Mouse (Mus musculus) CD4-positive, CD25-positive, alpha-beta regulatory T cell, adult 4 months (primary cell): ENCODE results near the gene Fgf3. TPM values are rescaled to one million over a fixed set of nuclear protein-coding genes. Genes with fewer than 3 reads are reported as not detected.

Experiments
- ATAC-seq: one replicate; pipeline ENCODE4 v1.8.0; 2017
- polyA plus RNA-seq, 2 experiments: library from polyadenylated mRNA; unstranded; fragments of 100-300 nt; shearing (Covaris generic); gene quantifications; one replicate each; pipeline ENCODE4 v1.2.1; 2017

The Fgf3 gene
- not detected for polyA plus RNA-seq

DNA sequence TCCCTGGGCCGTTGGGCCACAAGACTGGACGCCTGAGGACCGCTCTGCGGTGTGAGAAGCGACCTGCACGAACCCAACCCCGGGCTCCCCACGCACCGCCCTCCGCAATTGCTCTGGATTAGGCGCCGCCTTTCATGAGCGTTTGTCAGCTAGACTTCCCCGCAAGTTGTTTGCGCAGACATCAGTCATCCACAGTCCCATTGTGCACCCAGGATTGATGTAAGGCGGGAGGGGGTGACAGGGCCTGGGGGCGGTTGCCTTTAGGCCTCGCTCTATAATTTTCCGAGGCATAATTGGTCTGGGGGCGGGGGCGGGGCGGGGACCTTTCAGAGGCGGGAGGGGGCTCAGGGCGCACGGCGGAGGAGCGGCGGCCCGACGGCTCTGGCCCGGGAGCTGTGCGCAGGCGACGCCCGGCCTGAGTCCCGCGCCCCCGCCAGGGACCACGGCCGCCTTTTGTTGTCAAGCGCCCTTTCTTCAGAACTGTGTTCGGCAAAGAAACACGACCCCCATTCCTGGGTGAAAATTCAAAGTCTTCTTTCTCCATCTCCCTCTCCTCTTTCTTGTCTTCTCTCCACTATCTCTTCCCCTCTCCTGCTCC, at the start of gene Fgf3:
Gene Fgf3, plus strand, starts transcription at position 193 of the 598 bp plus-strand sequence.
- no peak for ATAC-seq

DNA sequence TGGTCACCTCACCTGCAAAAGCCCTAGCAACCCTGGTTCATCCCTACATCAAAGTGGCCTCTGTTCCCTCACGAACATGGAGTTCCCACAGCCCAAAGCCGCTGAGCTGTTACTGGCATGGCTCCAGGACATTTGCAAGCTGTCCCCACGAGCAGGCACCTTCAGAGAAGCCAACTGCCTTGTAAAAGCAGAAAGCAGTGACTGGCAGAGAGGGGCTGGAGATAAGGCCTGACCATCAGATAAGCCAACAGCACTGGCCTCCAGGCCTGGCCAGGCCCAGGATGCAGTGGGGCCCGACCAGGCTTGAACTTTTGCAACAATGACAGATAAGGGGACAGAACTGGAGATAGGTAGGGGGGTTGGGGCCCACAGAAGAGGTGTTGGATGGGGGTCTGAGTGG, 49.3 kb upstream of the Fgf3 start:
- ATAC-seq, result no peak

DNA sequence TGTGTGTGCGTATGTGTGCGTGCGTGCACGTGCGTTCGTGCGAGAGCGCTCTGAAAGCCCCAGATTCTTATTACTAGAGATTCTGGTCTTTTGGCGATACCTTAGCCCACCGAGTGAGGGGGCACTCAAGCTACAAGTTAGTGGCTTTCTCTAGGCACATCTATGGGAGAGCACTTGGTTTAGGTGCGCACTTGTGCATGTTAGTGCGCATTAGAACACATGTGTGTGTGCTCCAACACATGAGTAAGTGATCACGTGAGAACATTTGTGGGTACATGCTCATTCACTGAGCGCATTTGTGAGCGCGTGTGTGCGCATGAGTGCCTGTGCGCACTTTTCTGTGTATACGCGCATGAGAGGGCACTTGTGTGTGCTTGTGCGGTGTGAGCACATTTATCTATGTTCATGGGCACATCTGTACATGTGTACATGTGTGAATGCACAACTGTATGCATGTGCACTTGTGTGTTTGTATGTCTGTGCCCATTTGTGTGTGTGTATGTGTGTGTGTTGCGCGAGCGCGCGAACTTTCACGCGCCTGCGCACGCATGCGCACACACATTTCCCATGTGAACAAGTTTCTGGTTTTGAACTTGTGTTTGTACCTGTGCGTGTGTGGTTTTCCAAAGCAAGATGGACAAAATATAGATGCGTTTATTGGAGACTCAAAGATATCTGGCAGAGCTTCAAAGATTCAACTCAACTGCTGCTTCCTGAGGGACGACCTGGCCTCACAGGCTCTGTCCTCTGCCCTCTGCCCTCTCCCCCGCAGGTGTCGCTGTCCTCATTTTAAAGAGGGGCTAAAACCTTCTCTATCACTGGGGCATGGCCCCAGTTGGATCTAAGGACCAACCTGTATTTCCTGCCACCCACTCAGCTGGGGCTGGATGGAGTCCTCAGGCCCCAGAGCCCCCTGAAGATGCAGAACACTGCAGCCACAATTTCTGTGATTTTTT, 48.0 kb upstream of the Fgf3 start:
- no peak for ATAC-seq

DNA sequence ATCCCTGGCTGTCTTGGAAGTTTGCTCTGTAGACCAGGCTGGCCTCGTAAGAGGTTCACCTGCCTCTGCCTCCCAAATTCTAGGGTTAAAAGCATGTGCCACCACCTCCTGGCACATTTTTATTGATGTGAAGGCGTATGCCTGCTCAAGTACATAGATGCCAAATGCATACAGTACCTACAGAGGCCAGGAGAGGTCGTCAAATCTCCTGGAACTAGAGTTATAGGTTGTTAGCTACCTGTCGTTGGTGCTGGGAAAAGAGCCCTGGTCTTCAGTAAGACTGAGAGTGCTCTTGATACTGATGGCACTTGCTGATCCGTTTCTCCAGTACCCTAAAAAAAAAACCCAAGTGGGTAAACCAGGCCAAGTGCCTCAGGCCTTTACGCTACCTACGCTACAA, 46.5 kb upstream of the Fgf3 start:
- ATAC-seq, result no peak

DNA sequence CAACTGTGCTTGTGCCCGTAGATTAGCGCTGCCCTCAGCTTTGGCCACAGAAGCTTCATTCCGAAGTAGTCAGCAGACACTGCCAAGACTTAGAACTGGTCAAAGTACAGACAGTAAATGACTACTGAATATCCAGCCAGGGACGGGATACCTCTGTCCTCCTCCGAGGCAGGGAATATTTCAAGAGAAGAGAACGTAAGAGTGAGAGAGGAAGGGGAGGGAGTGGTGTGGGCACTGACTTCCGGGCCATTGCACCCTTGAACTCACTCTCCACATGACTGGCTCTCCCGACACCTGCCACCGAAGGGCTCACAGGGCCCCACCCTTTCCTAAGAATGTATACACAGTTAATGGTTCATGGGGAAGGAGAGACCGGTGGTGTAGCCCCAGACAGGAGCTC, 44.6 kb upstream of the Fgf3 start:
- no peak for ATAC-seq

DNA sequence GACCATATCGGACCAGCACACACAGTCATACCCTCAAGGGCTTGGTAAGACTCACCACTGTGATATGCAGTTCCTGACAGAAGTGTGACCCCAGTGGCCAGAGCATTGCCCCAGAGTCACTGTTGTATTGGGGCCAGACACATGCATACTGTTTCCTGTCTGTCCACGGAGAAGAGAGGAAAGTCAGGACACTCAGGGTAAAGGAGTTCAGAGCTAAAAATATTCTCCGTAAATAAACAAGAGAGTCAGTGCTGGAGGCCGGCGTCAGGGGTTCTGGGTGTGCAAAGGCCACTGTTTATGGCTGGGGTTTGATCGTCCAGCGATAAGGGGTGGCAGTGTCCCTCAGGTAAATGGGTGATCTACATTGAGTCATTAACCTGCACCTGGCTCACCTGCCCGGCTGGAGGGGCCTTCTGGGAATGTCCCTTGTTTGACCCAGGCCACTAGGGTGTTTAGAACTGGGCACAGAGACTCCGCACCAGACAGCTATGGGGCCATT, 41.9 kb upstream of the Fgf3 start:
- ATAC-seq, result no peak

DNA sequence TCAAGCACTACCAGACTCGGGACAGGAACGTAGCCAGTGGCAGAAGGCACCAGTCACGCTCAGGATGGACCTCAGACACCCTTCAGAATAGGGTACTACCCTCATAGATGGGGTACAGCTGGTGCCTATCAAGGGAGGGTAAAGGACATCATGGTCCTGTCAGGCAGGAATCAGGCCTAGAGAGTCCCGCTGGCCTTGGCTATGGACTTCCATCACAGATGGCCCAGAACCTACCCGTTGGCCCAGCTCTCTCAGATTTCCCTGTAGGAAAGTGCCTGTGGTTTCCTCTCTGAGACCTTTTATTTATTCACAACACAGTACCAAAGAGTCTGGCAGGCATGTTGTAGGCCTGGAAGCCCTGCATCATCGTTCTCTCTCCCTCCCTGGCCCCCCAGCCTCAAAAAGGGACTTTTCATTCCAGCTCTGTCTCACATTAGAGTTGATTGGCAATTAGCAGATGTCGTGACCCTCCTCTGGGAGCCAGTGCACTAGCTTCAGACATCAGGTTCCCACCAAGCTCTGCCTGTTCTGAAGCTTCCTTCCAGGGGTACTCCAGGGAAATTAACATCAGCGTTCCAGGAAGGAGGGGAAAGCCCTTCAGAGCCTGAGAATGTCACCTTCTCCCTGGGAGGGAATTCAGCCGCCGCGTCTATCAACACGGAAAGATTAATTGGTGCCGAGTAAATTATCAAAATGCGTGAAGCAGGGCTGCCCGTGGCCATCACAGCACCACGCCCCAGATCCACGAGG, 40.7 kb upstream of the Fgf3 start:
- no peak for ATAC-seq

DNA sequence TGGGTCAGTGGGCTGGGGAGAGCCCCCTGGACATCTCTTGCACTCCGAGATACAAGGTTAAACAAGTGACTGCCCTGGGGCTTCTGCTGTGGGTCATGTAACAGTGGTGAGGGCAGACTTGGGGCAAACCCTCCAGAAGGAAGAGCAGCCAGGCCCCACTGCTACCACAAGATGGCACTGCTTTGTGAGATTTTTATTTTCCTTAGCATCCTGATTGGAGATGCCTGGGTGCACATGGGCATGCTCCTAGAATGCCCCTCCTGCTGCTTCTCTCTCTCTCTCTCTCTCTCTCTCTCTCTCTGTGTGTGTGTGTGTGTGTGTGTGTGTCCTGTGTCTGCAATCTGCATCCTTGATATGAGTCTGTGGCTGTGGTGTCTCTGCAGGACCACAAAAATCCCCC, 39.4 kb upstream of the Fgf3 start:
- ATAC-seq, result no peak

DNA sequence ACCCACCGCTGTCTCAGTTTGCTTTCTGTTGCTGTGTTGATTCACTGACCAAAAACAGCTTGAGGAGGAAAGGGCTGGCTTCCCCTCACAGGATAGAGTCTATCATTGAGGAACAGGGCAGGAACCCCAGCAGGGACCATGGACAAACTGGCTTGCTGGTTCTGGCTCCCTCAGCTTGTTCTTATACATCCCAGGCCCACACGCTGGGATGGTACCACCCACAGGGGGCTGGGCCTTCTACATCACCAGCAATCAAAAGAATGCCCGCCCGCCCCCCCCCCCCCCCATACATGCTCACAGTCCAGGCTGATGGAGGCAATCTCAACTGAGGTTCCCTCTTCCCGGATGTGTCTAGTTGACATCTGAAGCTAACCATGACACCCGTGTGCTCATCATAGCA, 30.8 kb upstream of the Fgf3 start:
- no peak for ATAC-seq

DNA sequence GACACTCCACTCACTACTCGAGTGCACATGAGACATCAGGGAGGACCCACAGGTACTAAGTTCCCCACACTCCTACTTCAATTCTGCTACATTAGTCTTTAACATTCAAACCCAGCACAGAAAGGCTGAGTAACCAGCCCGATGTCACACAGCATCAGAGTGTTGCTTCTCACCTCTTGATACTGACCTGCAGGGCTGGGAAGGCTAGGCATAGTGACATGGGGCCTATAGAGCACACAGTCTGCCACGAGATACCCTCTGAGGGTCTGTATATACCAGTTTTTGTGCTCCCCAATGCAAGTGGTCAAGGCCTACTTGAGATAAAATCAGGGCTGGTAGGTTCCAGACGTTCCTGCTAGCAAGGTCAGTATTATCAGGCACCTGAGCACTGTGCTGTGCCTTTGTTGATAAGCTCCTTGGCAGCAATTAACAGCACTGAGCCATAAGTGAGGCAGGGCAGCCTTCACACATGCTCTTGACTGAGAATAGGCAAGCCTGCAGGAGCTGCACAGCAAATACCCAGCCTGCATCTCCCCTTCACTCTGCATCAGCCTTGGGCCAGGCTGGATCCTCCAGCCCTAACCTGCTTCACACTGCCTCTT, 29.8 kb upstream of the Fgf3 start:
- no peak for ATAC-seq

DNA sequence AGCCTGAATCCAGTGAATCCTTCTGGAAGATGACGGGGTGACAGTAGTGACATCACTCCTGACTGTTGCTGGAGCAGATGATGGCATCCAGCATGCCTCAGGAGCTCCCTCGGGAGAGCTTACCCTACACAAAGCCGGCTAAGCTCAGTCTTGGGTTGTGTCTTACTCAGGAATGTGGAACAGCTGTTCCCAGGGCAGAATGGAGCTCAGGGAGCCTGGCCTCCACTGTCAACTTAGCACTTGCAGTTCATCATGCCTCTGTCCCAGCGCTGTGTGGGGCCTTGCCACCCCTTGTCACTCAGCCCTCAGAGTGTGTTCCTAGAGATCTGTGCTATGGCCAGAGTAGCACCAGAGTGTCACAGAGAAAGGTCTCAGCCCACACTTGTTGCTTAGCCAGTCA, 26.4 kb upstream of the Fgf3 start:
- ATAC-seq, result no peak

DNA sequence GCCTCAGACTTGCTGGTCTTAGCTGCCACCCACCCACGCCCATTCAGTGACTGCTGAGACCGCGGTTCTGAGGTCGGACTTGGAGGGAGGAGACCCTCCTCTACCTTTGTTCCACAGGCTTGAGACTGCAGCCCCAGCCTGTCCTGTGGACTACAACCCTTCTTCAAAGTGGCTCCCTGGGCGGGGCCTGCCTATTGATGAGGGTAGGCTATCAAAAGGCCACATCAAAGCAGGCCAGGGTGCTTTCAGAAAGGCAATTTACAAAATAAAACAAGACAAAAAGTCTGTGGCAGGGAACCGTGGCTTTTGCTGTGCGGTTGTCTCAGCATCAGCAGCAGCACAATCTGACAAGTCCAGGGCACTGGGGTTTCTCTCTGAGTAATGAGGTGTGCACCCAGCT, 16.0 kb upstream of the Fgf3 start:
- ATAC-seq, result no peak

DNA sequence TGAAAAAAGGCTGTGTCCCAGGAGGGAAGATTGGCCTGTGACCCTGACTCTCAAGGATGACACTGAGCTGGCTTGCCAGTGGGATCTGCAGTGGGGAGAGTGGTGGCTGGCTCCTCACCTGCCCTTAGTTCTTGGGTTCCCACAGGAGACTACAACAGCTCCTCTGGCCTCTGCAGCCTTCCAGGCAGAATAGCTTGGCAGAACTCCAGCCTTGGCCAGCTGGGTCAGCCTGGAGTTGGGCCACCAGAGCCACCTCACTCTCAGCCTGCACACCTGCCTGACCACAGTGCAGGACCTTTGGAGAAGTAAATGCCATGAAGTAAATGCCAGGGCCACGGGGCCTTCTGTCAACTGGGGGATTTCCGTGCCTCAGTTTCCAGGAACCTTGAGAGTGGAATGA, 13.9 kb upstream of the Fgf3 start:
- no peak for ATAC-seq

DNA sequence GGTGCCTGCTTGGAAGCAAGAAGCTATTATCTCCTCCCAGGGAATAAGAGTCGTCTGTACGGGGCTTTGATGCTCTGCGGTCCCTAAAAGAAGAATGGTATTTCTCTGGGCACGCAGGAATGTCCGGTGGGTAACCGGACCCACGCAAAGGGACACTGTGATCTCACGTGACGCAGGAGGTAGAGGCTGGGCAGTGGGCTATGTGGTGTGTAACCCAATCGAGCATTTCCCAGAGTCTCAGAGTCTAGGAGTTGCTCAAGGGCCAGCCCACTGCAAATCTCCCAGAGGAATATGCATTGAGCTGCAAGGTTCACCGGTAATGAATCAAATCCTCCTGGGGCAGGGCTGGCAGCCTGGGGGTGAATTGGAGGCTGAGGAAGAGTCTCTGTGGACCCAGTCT, 9.5 kb upstream of the Fgf3 start:
- no peak for ATAC-seq

DNA sequence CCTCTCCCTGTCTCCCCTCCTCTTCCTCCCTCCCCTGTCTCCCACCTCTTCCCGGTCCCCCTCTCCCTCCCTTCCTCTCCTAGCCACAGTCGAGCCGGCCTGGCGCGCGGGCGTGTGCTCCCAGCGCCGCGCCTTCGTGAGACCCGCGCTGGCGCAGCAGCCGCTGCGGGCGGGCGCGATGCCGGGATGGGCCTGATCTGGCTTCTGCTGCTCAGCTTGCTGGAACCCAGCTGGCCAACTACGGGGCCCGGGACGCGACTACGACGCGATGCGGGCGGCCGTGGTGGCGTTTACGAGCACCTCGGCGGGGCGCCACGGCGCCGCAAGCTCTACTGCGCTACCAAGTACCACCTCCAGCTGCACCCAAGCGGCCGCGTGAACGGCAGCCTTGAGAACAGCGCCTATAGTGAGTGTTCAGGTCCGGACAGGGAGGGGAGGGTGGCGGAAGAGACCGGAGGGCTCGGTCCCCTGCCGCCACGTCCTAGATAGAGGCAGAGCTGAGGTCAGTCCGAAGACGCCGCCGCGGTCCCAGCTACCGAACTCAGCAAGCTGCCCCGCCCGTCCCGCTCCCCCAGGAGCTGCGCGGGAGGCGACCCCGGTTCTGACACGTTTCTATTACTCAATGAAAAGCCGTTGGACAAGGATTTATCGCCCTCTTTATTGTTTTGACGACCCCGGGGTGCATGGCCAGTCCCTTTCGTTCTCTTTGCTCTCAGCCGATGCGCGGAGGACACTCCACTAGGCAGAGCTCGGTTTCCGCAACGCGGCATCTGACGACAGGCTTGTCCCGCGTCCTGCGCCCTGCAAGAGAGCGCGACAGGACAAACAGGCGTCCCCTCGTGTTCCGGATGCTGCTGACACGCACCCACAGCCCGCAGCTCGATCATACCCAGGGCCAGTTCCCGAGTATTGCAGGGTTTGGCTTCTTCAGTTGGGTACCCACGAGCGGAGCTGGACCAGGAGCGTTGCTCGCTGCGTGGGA, 930 bp downstream of the Fgf3 start:
- ATAC-seq, result no peak

DNA sequence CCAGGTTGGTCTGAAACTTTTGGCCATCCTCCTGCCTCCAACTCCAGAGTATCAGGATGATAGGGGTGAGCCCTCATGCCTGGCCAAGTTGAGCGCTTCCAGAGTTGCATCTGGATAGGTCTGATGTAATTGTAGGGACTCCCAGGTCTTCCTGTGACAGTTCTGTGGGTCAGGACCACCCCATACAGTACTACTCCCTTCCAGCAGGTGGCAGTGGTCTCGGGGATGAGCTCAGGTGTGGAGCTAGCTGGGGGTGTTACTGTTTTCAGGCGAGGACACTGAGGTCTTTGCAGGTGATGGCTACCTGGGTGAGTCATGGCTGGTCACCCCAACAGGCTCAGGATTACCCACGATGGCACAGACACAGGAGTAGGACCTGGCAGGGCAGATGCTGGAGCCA, 8.3 kb downstream of the Fgf3 start:
- no peak for ATAC-seq

DNA sequence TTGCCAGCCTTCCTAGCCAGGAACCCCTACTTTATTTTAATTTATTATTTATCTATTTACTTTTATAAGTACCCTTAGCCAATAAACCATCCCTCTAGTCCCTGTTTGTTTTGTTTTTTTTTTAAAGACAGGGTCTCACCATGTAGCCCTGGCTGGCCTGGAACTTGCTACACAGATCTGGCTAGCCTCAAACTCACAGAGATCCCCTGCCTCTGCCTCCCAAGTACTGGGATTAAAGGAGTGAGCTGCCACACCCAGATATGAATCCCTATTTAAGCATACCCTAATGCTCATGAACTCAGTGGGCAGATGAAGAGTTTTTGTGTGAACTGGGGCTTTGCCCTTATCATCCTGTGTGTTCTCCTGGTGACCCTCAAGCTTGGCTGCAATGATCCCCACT, 9.2 kb downstream of the Fgf3 start, which contains the start of gene Fgf4:
Gene Fgf4, plus strand, starts transcription at position 301 of the 400 bp plus-strand sequence.
- no peak for ATAC-seq

DNA sequence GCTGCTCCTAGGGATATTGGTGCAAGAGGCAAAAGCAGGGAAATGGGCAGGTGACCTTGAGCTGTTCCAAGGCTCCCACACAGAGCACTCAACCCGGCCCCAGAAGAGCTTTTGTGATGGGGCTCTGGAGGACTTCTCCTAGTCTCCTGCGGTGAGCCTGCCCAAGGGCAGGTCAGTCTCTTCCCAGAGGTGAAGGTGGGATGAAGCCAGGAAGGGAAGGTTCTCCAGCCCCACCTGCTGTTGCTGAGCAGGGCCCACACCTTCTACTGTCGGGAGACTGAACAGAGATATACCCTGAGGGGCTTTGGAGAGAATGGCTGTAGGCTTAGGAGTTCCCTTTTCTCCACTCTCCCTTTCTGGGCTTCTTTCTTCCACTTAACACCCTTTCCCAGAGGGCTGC, 13.4 kb downstream of the Fgf3 start:
- ATAC-seq, result no peak

DNA sequence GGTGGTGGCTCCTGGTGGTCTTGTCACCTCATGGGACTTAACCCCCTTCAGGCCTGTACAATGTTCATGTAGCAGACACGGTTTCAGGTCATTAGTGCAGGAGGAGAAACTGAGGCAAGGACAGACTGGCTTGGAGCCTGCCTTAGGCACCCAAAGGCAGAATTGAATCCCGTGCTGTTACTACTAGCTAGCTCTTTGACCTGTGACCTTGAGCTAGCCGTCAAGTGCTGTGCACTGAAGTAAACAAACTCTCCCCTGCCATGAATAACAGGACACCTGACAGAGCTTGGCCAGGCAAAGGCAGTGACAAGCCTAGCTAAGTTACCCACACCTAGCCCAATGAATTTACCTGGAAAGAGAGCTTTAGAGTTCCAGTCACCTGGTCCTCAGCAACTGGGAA, 17.1 kb downstream of the Fgf3 start:
- ATAC-seq, result no peak

DNA sequence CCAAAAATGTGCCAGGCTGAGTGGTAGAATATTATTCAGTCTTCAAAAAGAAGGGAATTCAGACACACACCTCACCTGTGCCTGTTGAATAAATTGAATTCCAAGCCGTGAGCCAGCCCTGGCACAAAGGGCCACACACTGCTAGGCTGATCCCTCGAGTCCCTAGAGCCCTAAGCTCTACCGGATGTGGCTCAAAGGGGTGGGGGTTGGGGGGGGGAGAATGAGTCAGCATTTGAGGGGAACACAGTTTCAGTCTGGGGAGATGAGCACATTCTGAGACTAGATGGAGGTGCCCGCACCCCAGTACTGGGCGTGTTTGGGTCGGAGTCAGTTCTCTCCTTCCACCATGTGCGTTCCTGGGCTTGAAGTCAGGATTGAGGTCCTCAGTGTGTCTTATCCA, 19.3 kb downstream of the Fgf3 start:
- ATAC-seq, result no peak

DNA sequence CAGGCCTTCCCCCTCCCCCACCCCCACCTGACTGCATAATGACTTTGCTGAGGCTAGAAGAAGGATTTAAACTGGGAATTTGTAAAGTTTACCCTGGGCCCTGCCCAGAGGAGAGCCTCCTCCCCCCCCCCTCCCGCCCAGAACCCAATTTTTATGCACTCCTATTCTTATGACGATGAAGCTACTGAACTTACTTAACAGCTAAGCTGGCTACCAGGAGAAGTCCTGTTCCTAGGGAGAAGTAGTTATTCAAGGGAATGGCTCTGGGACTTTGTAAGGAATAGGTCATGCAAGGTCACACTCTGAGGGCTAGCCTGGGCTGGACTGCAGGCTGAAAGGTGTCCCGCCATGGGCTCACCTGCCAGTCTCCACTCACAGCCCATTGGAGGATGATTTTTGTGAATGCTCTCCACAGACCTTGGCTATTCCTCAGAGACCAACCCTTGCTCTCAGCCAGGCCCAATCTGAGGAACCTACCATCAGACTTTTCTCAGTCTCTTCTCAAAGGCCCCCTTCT, 20.0 kb downstream of the Fgf3 start:
- ATAC-seq, result no peak
